In genomic region chr7:28148263-28148662, GRCm38 (mm10) we compare ENCODE assay signal across 9 mouse cellular contexts. TPM values are rescaled to one million over a fixed set of nuclear protein-coding genes. Genes with fewer than 3 reads are reported as not detected.
DNase-seq lines count a peak whose midpoint lies in the region; ATAC-seq and TF ChIP-seq lines count a peak whose summit lies in the region.
"Had no signal": no experiment of that assay in that cellular context is flagged by ENCODE, and none has a peak within 500 bp of the region (broad histone marks: within the 10 kb centered on the region; RNA-seq: fewer than 3 reads in every experiment).

No protein-coding gene starts in this region.

- no peaks in the 10 kb centered on the region for H3K4me1 ChIP-seq in lung, adult 2 months (ENCODE audit: control insufficient read depth, insufficient read depth, low read length)

- intact Hi-C loops in gastrocnemius, postnatal 36 days (cut with DNase I), result loop anchor here (1.0 to 2.0 kb wide), 2 partner anchors 67 to 151 kb away; no protein-coding TSS in a partner anchor

- POLR2A ChIA-PET in Patski (lab: Charles Lee), result interaction anchor here (0.9 to 1.5 kb wide), 2 partner anchors 10 to 21 kb away, joined by 5 to 7 read pairs; partner anchors contain the start of gene Fbl

- peaks cover 45% of the 10 kb centered on the region for H3K27me3 ChIP-seq in Patski

- no peak for TF ChIP-seq POLR2A in lung, adult 2 months (IDR thresholded peaks at IDR 0.05; ENCODE audit: borderline replicate concordance, extremely low read depth, low read depth, low read length)

- peak; percentile 60 for DNase-seq in CD4-positive helper T cell, adult 2 months (ENCODE audit: low read depth, low spot score)
- no peak for DNase-seq in Patski (ENCODE audit: low read depth, low spot score)
- peak; percentile 54 to 71 for DNase-seq in cerebellum, postnatal 4 days (ENCODE audit: low spot score in 2 of 2)
- peak; percentile 38 to 50 for DNase-seq in gastrocnemius, postnatal 36 days
- DNase-seq in kidney, postnatal 10 days, result peak; percentile 81
- DNase-seq in lung, adult 2 months, result peak; percentile 65
- peak; percentile 62 for DNase-seq in ovary, postnatal 36 days (ENCODE audit: low spot score)
- DNase-seq in thymus, postnatal 36 days, result peak; percentile 67 to 68

- WGBS in lung, adult 2 months, result 14% methylated on average over 3 of the region's 3 CpGs

- peak; percentile 23 for ATAC-seq in Patski

- peak; percentile 90 for TF ChIP-seq CTCF in Patski (IDR thresholded peaks at IDR 0.05)
- TF ChIP-seq CTCF in lung, adult 2 months (IDR thresholded peaks at IDR 0.05; ENCODE audit: insufficient read depth, low read length), result peak; percentile 94

- in situ Hi-C loops in Patski (cut with MboI; ENCODE audit: low pct_unique_long_range_greater_than_20kb), result loop anchor here (5.0 to 25.0 kb wide), 3 partner anchors 59 to 539 kb away; partner anchors contain the start of genes Dll3 and Fbxo27

- H3K4me3 ChIP-seq in lung, adult 2 months (replicated peaks; ENCODE audit: extremely low read depth, low read depth, low read length), result no peak overlapping the region

- CTCF ChIA-PET in Patski (lab: Charles Lee), result interaction anchor here (0.6 to 2.6 kb wide), 15 partner anchors 10 to 155 kb away, joined by 3 to 17 read pairs (median 4); partner anchors contain the start of gene Fbl

RNA-seq across cellular contexts. Expression of gene 9530053A07Rik, which starts 19.0 kb away (rescaled TPM):
- polyA plus RNA-seq in Patski (2021), result 0.77 TPM
- total RNA-seq in gastrocnemius, postnatal 36 days (2021), result not detected
- 0.45 and 0.63 TPM in 2 replicates for polyA plus RNA-seq in lung, adult 2 months (2012; rRNA removed)
- polyA plus RNA-seq: heart, embryonic 14.5 days had no signal

RNA-seq across cellular contexts. Expression of gene Fbl, which starts 21.2 kb away (rescaled TPM):
- polyA plus RNA-seq in Patski (2021), result 134 TPM
- total RNA-seq in gastrocnemius, postnatal 36 days (2021), result 10 to 100 TPM; 18.8 to 22.9 TPM
- 32.4 and 40.9 TPM in 2 replicates for polyA plus RNA-seq in lung, adult 2 months (2012; rRNA removed)

RNA-seq across cellular contexts. Expression of gene Dyrk1b, which starts 31.0 kb away (rescaled TPM):
- 26.5 TPM for polyA plus RNA-seq in Patski (2021)
- 10 to 100 TPM; 82.4 to 90.6 TPM for total RNA-seq in gastrocnemius, postnatal 36 days (2021)
- polyA plus RNA-seq in lung, adult 2 months (2012; rRNA removed), result 50.1 and 53.7 TPM in 2 replicates
